Mouse (Mus musculus) liver, postnatal 0 days (tissue): ENCODE data around the gene Nhs. TPM values are rescaled to one million over a fixed set of nuclear protein-coding genes. Genes with fewer than 3 reads are reported as not detected.

Experiments used
- ATAC-seq: fragments of 200-750 bp; cut with Nextera tagmentation; 2 replicates; pipeline ENCODE4 v1.8.0; 2017; ENCODE audit warnings: mild to moderate bottlenecking, moderate library complexity
- DNase-seq: peaks from one replicate; pipeline ENCODE4 v3.0.0-alpha.2; 2016
- H3K27ac ChIP-seq: fragments of 300-500 bp; sonication (generic); 2 replicates; pipeline ENCODE4 v1.5.1; 2014; ENCODE audit warnings: antibody characterized with exemption, moderate library complexity, mild to moderate bottlenecking, low read depth
- H3K27me3 ChIP-seq: fragments of 300-500 bp; sonication (generic); 2 replicates; pipeline ENCODE4 v1.6.1; 2014; ENCODE audit warnings: low read length, control low read depth, mixed read lengths; ENCODE audit not compliant: insufficient read depth
- H3K36me3 ChIP-seq: fragments of 300-500 bp; sonication (generic); replicated peaks from 2 replicates; pipeline ENCODE4 v1.6.1; 2014; ENCODE audit warnings: mild to moderate bottlenecking, control low read depth, low read length, moderate library complexity, mixed read lengths; ENCODE audit not compliant: insufficient read depth
- H3K4me1 ChIP-seq: fragments of 300-500 bp; sonication (generic); 2 replicates; pipeline ENCODE4 v1.6.1; 2014; ENCODE audit warnings: antibody characterized with exemption, mild to moderate bottlenecking, control low read depth; ENCODE audit not compliant: insufficient read depth
- H3K4me2 ChIP-seq: fragments of 300-500 bp; sonication (generic); 2 replicates; pipeline ENCODE4 v1.6.1; 2014; ENCODE audit warnings: low read depth, mild to moderate bottlenecking, low read length, moderate library complexity, mixed read lengths
- H3K4me3 ChIP-seq: fragments of 300-500 bp; sonication (generic); 2 replicates; pipeline ENCODE4 v1.5.1; 2014; ENCODE audit warnings: low read depth, low read length
- H3K9ac ChIP-seq: fragments of 300-500 bp; sonication (generic); replicated peaks from 2 replicates; pipeline ENCODE4 v1.6.1; 2014; ENCODE audit warnings: mild to moderate bottlenecking, moderate library complexity
- H3K9me3 ChIP-seq: fragments of 300-500 bp; sonication (generic); 2 replicates; pipeline ENCODE4 v1.6.1; 2016; ENCODE audit warnings: mild to moderate bottlenecking, control low read depth, low read length, mixed read lengths
- CTCF ChIP-seq: sonication (generic); IDR thresholded peaks from 2 replicates; pipeline ENCODE4 v1.5.1; 2016; ENCODE audit warnings: antibody characterized with exemption, low read depth
- EP300 ChIP-seq: IDR thresholded peaks from 2 replicates; pipeline ENCODE4 v1.6.1; 2016; ENCODE audit warnings: antibody characterized with exemption, low read depth, mild to moderate bottlenecking
- WGBS: fragments of 180-500 bp; shearing (Covaris S2); extraction: QIAGEN DNeasy Blood & Tissue Kit; methylation state at CpG from one replicate; pipeline ENCODE4 v1.1.7; 2014; ENCODE audit not compliant: insufficient replicate concordance; 5-methylcytosine and 5-hydroxymethylcytosine counted together
- polyA plus RNA-seq: library from polyadenylated mRNA; unstranded; fragments of >200 nt; fragmentation: Nextera tagmentation; extraction: Ambion mirVana; gene quantifications from 2 replicates; pipeline ENCODE4 v1.2.1, GENCODE M21; 2015

Nhs gene
- 0.02 and 0.04 TPM in 2 replicates for polyA plus RNA-seq

GRCm38 (mm10) chrX:162159637-162160611, at the start of gene Nhs:
Nhs (minus strand) TSS chrX:162159730.
- no peaks in the 10 kb centered on the region for H3K36me3 ChIP-seq
- no peak for TF ChIP-seq EP300
- peak; percentile 15; the same call in 1 of the 2 replicates for TF ChIP-seq CTCF
- ATAC-seq (peak; percentile 56), DNase-seq (peak; percentile 37)
- peak within 1 kb of the TSS; percentile 36 for H3K4me3 ChIP-seq
- peaks cover 37% of the 10 kb centered on the region for H3K27me3 ChIP-seq
- H3K4me1 ChIP-seq, result no peaks in the 10 kb centered on the region
- H3K9ac ChIP-seq, result no peak within 1 kb of the TSS
- no peaks in the 10 kb centered on the region for H3K9me3 ChIP-seq
- WGBS, result 20% methylated on average over 51 of the region's 61 CpGs
- H3K4me2 ChIP-seq, result peak within 1 kb of the TSS; percentile 64
- no peak within 1 kb of the TSS for H3K27ac ChIP-seq

DNA sequence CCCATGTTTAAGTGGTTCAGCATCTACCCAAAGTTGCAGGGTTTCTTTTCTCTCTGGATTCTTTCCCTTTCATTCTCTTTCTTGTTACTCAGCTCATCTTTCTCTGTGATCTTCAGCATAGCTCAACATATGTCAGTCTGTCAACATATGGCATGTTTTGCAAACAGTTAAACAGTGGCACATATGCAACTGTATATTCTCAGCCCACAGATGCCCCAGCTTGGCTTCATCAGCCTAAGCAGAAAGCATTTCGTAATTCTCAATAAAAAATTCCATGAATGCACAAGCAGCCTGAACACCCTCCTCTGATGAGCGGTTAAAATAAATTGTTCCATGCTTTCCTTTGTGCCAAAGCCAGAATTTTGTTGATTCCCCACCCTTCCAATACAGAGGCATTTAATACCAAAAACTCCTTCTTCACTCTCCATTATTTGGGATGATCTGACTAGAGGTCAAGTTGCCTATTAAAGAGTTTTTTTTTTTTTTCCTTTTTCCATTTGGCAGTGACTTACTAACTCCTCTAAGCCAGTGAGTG, 46.9 kb upstream of the Nhs start:
- H3K9me3 ChIP-seq, result no peaks in the 10 kb centered on the region
- no peak for TF ChIP-seq EP300
- TF ChIP-seq CTCF, result no peak

GRCm38 (mm10) chrX:162158743-162159636, 540 bp downstream of the Nhs start:
- Histone ChIP-seq H3K27ac (no peak overlapping the region), H3K4me3 (peak overlapping the region; percentile 36), H3K27me3 (peaks cover 37% of the 10 kb centered on the region), H3K9me3 (no peaks in the 10 kb centered on the region), H3K4me1 (no peaks in the 10 kb centered on the region), H3K9ac (no peak overlapping the region), H3K36me3 (no peaks in the 10 kb centered on the region), H3K4me2 (peak overlapping the region; percentile 64)
- no peak for ATAC-seq
- DNase-seq, result peak; percentile 13
- WGBS, result 12% methylated on average over 58 of the region's 80 CpGs
- TF ChIP-seq EP300 (no peak), CTCF (no peak)

More for the DNA sequence above, 46.9 kb upstream of the Nhs start:
- Histone ChIP-seq H3K27me3 (no peaks in the 10 kb centered on the region), H3K4me3 (no peak overlapping the region), H3K36me3 (no peaks in the 10 kb centered on the region), H3K27ac (no peak overlapping the region), H3K9ac (no peak overlapping the region), H3K4me2 (no peak overlapping the region), H3K4me1 (no peaks in the 10 kb centered on the region)
- WGBS, result 75% methylated on average over 2 of the region's 2 CpGs
- ATAC-seq (no peak), DNase-seq (no peak)

DNA sequence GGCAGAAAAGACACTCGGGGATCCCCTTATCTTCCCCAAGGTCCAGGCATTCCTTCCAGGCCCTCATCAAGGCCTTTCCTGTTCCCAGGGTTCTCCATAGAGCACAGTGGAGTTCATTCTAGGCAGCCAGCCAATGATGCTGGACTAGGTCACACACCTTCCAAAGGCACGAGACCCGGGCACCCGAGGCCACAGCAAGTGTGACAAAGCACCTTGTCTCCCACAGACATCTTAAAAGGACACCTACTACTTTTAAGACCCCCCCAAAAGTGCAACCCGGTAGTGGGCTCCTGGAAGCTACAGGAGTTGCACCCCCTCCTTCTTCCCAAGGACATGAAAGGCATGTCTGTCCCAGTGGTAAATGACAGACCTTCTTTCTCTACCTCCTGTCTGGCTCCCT, 1.4 kb downstream of the Nhs start:
- WGBS, result 46% methylated on average over 5 of the region's 5 CpGs
- Histone ChIP-seq H3K4me2 (no peak overlapping the region), H3K4me1 (no peaks in the 10 kb centered on the region), H3K9me3 (no peaks in the 10 kb centered on the region), H3K36me3 (no peaks in the 10 kb centered on the region), H3K27me3 (peaks cover 37% of the 10 kb centered on the region), H3K9ac (no peak overlapping the region), H3K27ac (no peak overlapping the region), H3K4me3 (no peak overlapping the region)
- no peak for DNase-seq
- TF ChIP-seq CTCF (no peak), EP300 (no peak)
- ATAC-seq, result no peak

GRCm38 (mm10) chrX:162137807-162138206, 21.7 kb downstream of the Nhs start:
- Histone ChIP-seq H3K4me3 (no peak overlapping the region), H3K36me3 (no peaks in the 10 kb centered on the region), H3K27me3 (peaks cover 8% of the 10 kb centered on the region; the same call in 1 of the 2 replicates), H3K27ac (no peak overlapping the region), H3K4me1 (no peaks in the 10 kb centered on the region), H3K9ac (no peak overlapping the region), H3K4me2 (no peak overlapping the region), H3K9me3 (no peaks in the 10 kb centered on the region)
- no peak for DNase-seq
- 44% methylated on average over 2 of the region's 2 CpGs for WGBS
- TF ChIP-seq CTCF (no peak), EP300 (no peak)
- no peak for ATAC-seq

DNA sequence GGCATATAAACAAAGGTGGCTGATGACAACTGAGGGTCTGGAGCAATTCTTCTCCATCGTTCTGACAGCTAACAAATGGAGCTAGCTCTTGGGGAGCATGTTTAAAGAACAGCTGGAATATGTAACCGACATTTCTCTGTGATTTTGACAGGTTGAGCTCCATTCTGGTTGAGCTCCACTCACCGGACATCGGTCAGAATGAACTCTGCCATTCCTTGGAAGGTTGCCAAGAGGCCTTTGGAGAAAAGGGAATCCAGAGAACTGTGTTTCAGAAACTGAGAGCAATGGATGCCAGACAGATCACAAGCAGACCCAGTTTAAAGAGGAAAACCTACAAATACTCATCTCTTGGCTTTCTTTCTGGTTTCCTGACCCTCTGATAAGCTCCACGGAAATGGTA, 46.3 kb downstream of the Nhs start:
- H3K4me1 ChIP-seq, result no peaks in the 10 kb centered on the region
- no peaks in the 10 kb centered on the region for H3K36me3 ChIP-seq
- WGBS, result 63% methylated on average over 5 of the region's 5 CpGs
- H3K9ac ChIP-seq, result no peak overlapping the region
- no peak for ATAC-seq
- H3K27ac ChIP-seq, result no peak overlapping the region
- no peak overlapping the region for H3K4me3 ChIP-seq
- no peaks in the 10 kb centered on the region for H3K9me3 ChIP-seq
- H3K27me3 ChIP-seq, result no peaks in the 10 kb centered on the region
- peak; percentile 13 for DNase-seq
- no peak overlapping the region for H3K4me2 ChIP-seq
- TF ChIP-seq CTCF (no peak), EP300 (no peak)
